Mouse (Mus musculus) spleen, postnatal 4 days (tissue): ENCODE results near the gene Pfn3.
A peak's percentile ranks its signal among the peaks of the same experiment; 100 is the strongest.

ENCODE experiments used
- DNase-seq, 2 experiments: peaks; one replicate each; pipeline ENCODE4 v3.0.0; 2022; ENCODE audit warnings: low spot score in 2 of 2

Gene Pfn3

GRCm38 (mm10) chr13:55398088-55398487, 16.9 kb downstream of the Pfn3 start, which contains the start of gene Slc34a1:
Slc34a1 (plus strand) TSS chr13:55398187.
- DNase-seq, result no peak

DNA sequence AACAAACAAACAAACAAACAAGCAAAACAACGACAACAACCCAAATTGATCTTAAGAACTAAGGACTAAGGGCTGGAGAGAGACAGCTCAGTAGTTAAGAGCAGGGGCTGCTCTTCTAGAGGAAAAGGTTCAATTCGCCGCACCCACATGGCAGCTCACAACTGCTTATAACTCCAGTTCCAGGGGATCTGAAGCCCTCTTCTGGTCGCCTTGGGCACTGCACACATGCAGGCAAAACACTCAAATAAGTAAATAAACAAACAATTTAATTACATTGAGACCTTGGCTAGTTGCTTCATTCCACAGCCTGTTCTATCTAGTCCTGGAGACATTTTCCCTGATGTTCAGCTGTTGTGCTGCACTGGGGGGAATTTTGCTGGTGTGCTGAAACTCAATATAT, 22.1 kb downstream of the Pfn3 start:
- DNase-seq, result peak; percentile 52 to 78

- no peak for DNase-seq
Observed at GRCm38 (mm10) chr13:55391626-55392029, 23.4 kb downstream of the Pfn3 start.

DNA sequence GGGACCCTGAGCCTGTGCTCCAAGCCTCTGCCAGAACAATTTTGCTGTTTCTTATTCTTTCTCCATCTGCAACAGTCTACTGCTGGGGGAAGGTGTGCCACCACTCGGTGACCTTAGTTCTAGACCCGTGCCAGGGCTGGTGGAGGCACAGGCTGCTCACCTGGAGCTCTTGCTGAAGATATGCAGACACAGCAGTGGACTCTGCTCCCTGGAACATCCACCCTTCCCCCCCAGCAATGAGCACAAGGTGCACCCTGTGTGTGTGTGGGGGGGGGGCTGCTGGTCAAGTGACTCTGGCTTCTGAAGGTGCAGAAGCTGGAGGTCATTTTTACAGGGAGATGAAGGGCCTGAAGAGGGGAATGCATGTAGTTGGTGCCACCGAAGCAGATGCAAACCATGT, 24.4 kb downstream of the Pfn3 start:
- DNase-seq, result no peak

- DNase-seq, result no peak
Observed at GRCm38 (mm10) chr13:55381790-55382189, 33.2 kb downstream of the Pfn3 start.

DNA sequence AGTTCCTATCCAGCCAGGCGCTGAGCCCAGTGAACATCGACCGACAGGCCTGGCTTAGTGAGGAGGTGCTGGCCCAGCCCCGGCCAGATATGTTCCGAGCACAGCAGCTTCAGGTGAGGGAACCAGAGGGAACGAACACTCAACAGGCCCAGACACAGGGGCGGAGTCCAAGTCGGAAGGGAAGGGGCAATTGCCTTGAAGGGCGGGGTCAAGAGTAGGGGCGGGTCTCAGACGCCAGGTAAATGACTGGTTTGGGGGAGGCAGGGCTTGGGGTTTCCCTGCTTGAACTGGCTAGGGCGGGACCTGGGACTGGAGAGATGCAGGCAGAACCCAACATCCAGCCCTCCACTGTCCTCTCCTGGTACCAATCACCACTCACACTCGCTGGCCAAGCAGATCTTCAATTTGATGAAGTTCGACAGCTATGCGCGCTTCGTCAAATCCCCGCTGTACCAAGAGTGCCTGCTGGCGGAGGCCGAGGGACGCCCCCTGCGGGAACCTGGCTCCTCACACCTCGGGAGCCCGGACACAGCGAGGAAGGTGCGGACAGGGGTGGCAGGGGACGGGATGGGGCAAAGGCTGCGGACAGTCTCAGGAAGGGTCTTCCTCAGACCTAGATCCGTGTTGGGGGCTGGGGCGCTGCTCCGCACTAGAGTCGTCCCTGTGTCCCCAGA, 36.0 kb downstream of the Pfn3 start:
- DNase-seq, result no peak

GRCm38 (mm10) chr13:55375877-55376276, 39.2 kb downstream of the Pfn3 start:
- DNase-seq, result no peak

DNA sequence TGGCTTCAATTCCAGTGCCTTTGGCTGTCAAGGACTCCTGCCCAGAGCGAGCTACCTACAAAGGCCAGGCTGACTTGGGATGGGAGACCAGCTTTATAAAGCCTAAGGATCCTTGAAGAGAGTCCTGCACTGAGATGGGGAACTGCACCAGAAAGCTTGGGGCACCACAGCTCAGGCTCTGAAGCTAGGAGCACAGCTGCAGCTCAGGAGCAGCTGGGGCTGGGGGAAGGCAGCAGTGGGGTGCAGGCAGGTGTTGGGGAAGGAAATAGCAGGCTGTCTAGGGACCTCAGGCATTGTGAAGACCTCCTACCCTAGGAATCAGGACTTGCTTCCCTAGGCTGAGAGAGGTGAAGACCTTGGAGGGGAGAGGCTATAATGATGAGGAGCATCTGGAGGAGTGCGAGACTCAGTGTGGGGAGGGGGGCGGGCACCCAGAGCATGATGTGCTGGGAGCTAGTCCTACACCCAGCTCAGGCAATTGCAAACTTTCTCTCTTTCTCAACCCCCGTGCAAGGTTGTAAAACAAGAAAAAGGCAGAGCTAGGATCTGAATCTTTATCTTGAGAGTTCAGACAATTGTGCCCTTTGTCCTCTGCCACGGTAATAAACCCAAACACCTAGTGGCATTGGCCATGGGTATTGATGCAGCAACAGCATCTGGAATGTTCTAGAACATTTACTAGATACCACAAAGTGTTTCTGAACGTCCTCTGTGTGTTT, 40.7 kb downstream of the Pfn3 start:
- DNase-seq, result no peak

- no peak for DNase-seq
Observed at GRCm38 (mm10) chr13:55371740-55372139, 43.3 kb downstream of the Pfn3 start.

DNA sequence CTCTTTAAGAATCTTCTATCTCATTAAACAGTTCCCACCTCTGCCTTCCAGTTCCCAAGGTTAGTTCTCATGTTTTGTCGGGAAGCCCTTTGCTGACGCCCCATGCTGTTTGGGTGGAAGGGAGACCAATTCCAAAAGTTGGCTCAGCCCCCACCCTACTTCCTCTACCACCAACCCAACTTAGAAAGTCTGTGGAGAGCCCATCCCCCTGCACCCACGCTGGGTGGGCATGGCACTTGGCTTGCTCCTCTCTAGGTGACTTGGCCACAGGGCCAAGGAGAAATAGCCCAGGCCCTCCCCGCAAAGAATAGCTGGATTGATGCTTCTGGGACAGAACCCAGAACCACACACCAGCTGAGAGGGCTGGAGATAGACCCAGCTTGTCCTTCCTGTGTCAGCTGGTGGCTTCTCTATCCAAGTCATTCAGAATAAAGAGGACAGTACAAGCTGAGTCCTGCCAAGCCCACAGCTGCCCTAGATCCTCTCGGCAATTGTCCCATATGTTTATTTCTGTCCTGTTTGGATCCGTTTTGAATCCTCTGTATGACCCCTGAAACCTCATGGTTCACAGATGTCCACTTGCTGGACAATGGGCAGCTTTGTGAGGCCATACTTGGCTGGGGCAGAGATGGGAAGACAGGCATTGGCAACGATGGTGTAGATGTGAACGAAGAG, 43.9 kb downstream of the Pfn3 start:
- DNase-seq, result no peak

DNA sequence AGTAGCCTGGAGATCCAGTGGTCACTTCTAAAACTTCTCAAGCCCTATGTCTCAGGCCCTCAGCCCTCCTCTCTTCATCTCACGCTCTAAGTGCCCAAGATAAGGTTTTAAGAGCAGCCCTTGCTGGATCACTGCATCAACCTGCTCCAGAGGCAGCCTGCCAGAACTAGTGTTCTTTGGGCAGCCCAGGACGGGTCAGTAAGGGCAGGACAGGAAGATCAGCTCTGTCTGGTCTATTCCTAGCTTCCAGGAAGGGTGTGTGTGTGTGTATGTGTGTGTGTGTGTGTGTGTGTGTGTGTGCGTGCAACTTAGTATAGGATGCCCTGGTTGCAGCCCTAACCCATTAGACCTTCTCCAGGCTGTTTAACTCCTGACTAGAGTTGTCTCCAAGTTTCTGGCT, 44.8 kb downstream of the Pfn3 start:
- no peak for DNase-seq

GRCm38 (mm10) chr13:55369531-55370114, 45.4 kb downstream of the Pfn3 start, which contains the start of gene Rgs14:
Rgs14 (plus strand) TSS chr13:55369732.
- peak; percentile 69 to 86 for DNase-seq

- no peak for DNase-seq
Observed at GRCm38 (mm10) chr13:55368401-55368800, 46.6 kb downstream of the Pfn3 start.
